ENCODE assay signal across 21 mouse cellular contexts in genomic region chrX:12773236-12773635, GRCm38 (mm10). TPM values are rescaled to one million over a fixed set of nuclear protein-coding genes. Genes with fewer than 3 reads are reported as not detected.
A peak's percentile ranks its signal among the peaks of the same experiment; 100 is the strongest.
DNase-seq lines count a peak whose midpoint lies in the region; ATAC-seq and TF ChIP-seq lines count a peak whose summit lies in the region.
"Had no signal": no experiment of that assay in that cellular context is flagged by ENCODE, and none has a peak within 500 bp of the region (broad histone marks: within the 10 kb centered on the region; RNA-seq: fewer than 3 reads in every experiment).

No protein-coding gene starts in this region.

- peak; percentile 67 for ATAC-seq in lung, embryonic 16.5 days (ENCODE audit: low read depth)
- ATAC-seq: forebrain, embryonic 14.5 days; hindbrain, postnatal 0 days had no signal

- H3K4me1 ChIP-seq in lung, embryonic 16.5 days (replicated peaks; ENCODE audit: control insufficient read depth, insufficient read depth, low read length) = no peaks in the 10 kb centered on the region
- H3K4me1 ChIP-seq in midbrain, embryonic 10.5 days = no peaks in the 10 kb centered on the region
- H3K4me1 ChIP-seq: embryonic facial prominence, embryonic 10.5 days; heart, embryonic 10.5 days; hindbrain, embryonic 13.5 days had no signal

- no peaks in the 10 kb centered on the region for H3K36me3 ChIP-seq in lung, embryonic 16.5 days (ENCODE audit: control insufficient read depth, insufficient read depth, low read length)
- no peaks in the 10 kb centered on the region for H3K36me3 ChIP-seq in midbrain, embryonic 10.5 days
- H3K36me3 ChIP-seq: embryonic facial prominence, embryonic 10.5 days; heart, embryonic 10.5 days had no signal

- H3K27me3 ChIP-seq in lung, embryonic 16.5 days (ENCODE audit: control insufficient read depth, insufficient read depth, low read depth, low read length) = no peaks in the 10 kb centered on the region
- H3K27me3 ChIP-seq in midbrain, embryonic 10.5 days (ENCODE audit: low read depth, poor library complexity, severe bottlenecking) = no peaks in the 10 kb centered on the region
- H3K27me3 ChIP-seq: CH12.LX; hindbrain, embryonic 13.5 days had no signal

- no peak overlapping the region for H3K4me2 ChIP-seq in lung, embryonic 16.5 days (ENCODE audit: low read depth, low read length)
- H3K4me2 ChIP-seq: hindbrain, embryonic 13.5 days had no signal

- H3K4me3 ChIP-seq in gastrocnemius, adult 2 months = no peak overlapping the region
- H3K4me3 ChIP-seq in lung, embryonic 16.5 days (ENCODE audit: low read length) = no peak overlapping the region
- no peak overlapping the region for H3K4me3 ChIP-seq in midbrain, embryonic 10.5 days
- H3K4me3 ChIP-seq: embryonic facial prominence, embryonic 10.5 days; heart, embryonic 10.5 days; hindbrain, embryonic 13.5 days had no signal

- WGBS in lung, embryonic 16.5 days = 46% methylated on average over 3 of the region's 3 CpGs
- WGBS in midbrain, embryonic 10.5 days = 75% methylated on average over 3 of the region's 3 CpGs

- H3K9me3 ChIP-seq in lung, embryonic 16.5 days (ENCODE audit: control insufficient read depth, low read length) = no peaks in the 10 kb centered on the region
- H3K9me3 ChIP-seq in midbrain, embryonic 10.5 days (replicated peaks) = no peaks in the 10 kb centered on the region
- H3K9me3 ChIP-seq: embryonic facial prominence, embryonic 10.5 days; heart, embryonic 10.5 days; hindbrain, embryonic 13.5 days had no signal

- H3K9ac ChIP-seq in lung, embryonic 16.5 days (ENCODE audit: low read length) = no peak overlapping the region
- H3K9ac ChIP-seq: hindbrain, embryonic 13.5 days had no signal

- no peak for DNase-seq in gastrocnemius, adult 2 months
- DNase-seq in gastrocnemius, adult 8-10 months (ENCODE audit: low spot score in 2 of 2) = no peak
- no peak for DNase-seq in lung, postnatal 4 days
- DNase-seq in Muller cell, postnatal 12 days (ENCODE audit: inconsistent ontology term) = peak; percentile 74
- DNase-seq in skeletal muscle tissue, adult 2 months (ENCODE audit: low read depth, low spot score) = peak; percentile 25
- DNase-seq in midbrain, embryonic 10.5 days (ENCODE audit: low spot score) = no peak
- DNase-seq: adrenal gland, adult 8-10 months; adrenal gland, postnatal 36 days; cerebellum, adult 2 months; cerebellum, postnatal 10 days; gastrocnemius, postnatal 14 days; heart, adult 18-20 months; heart, postnatal 10 days; heart, postnatal 4 days had no signal

- intact Hi-C loops in gastrocnemius, adult 2 months (cut with DNase I) = no loop called here

- no peak for TF ChIP-seq CTCF in gastrocnemius, adult 2 months (IDR thresholded peaks at IDR 0.05)

- peak overlapping the region; percentile 65 for H3K27ac ChIP-seq in gastrocnemius, adult 2 months
- H3K27ac ChIP-seq in lung, embryonic 16.5 days (ENCODE audit: low read length) = peak overlapping the region; percentile 1; the same call in 1 of the 2 replicates
- H3K27ac ChIP-seq in midbrain, embryonic 10.5 days (replicated peaks) = no peak overlapping the region
- H3K27ac ChIP-seq: embryonic facial prominence, embryonic 10.5 days; heart, embryonic 10.5 days; hindbrain, embryonic 13.5 days; hindbrain, postnatal 0 days had no signal

RNA-seq across cellular contexts. Expression of gene Med14, which starts 11.4 kb away (rescaled TPM):
- 10 to 100 TPM; 23.3 to 27.9 TPM for total RNA-seq in gastrocnemius, adult 2 months (2021)
- 10 to 100 TPM; 21.0 to 24.9 (median 24.1) TPM for total RNA-seq in gastrocnemius, adult 8-10 months (2022)
- 9.8 and 11.1 TPM in 2 replicates for polyA plus RNA-seq in lung, embryonic 16.5 days (2015; fragmentation: Nextera tagmentation; extraction: Ambion mirVana)
- polyA plus RNA-seq in midbrain, embryonic 10.5 days (2016; fragmentation: Nextera tagmentation; extraction: Ambion mirVana) = 10.6 and 12.4 TPM in 2 replicates

Comparison
In these comparisons a context has a peak if more than half of its experiments do, and no peak if none do; other contexts are left out.
1. DNase-seq: peak in Muller cell, postnatal 12 days (single experiment) and skeletal muscle tissue, adult 2 months (single experiment); none in gastrocnemius, adult 2 months (single experiment), gastrocnemius, adult 8-10 months (0 of 2), lung, postnatal 4 days (0 of 2) and midbrain, embryonic 10.5 days (single experiment).